Mouse (Mus musculus) testis, adult 2 months (tissue): ENCODE data around the gene Elp1.

Source experiments
- CTCF ChIP-seq: fragments of 200-500 bp; IDR thresholded peaks from 2 replicates; pipeline ENCODE4 v1.5.1; 2012; ENCODE audit warnings: low read depth, mild to moderate bottlenecking, inconsistent platforms, low read length, moderate library complexity; ENCODE audit not compliant: control insufficient read depth, insufficient read depth, insufficient replicate concordance
- POLR2A ChIP-seq: fragments of 200-500 bp; IDR thresholded peaks from 2 replicates; pipeline ENCODE4 v1.6.1; 2012; ENCODE audit warnings: low read depth, mild to moderate bottlenecking, inconsistent platforms, low read length, moderate library complexity; ENCODE audit not compliant: control insufficient read depth

- TF ChIP-seq CTCF = no peak
- no peak for TF ChIP-seq POLR2A
Observed at GRCm38 (mm10) chr4:56847400-56847799, 45.3 kb upstream of the Elp1 start.
